Mouse (Mus musculus) myocyte (in vitro differentiated cells): ENCODE results near the gene Soga1. TPM values are rescaled to one million over a fixed set of nuclear protein-coding genes. Genes with fewer than 3 reads are reported as not detected.

Experiments used
- H3K27me3 ChIP-seq: one replicate; pipeline ENCODE4 v1.6.1; 2011; ENCODE audit not compliant: control insufficient read depth, insufficient read depth, insufficient read length
- H3K36me3 ChIP-seq: one replicate; pipeline ENCODE4 v1.6.1; 2011; ENCODE audit not compliant: control insufficient read depth, insufficient read depth
- H3K4me2 ChIP-seq: one replicate; pipeline ENCODE4 v1.6.1; 2011; ENCODE audit warnings: low read depth, control low read depth
- H3K4me3 ChIP-seq: one replicate; pipeline ENCODE4 v1.5.1; 2011; ENCODE audit warnings: mild to moderate bottlenecking, control low read depth, moderate library complexity
- H3K79me2 ChIP-seq: one replicate; pipeline ENCODE4 v1.6.1; 2011; ENCODE audit not compliant: control insufficient read depth, insufficient read depth
- H3ac ChIP-seq: one replicate; pipeline ENCODE4 v1.6.1; 2011; ENCODE audit not compliant: control insufficient read depth, insufficient read length
- CEBPB ChIP-seq: IDR thresholded peaks from 2 replicates; pipeline ENCODE4 v1.6.1; 2011; ENCODE audit warnings: mild to moderate bottlenecking, moderate library complexity; ENCODE audit not compliant: poor library complexity, insufficient read depth, severe bottlenecking
- MAX ChIP-seq: IDR thresholded peaks from one replicate; pipeline ENCODE4 v1.6.1; 2011; ENCODE audit warnings: low read depth, mild to moderate bottlenecking, control low read depth
- POLR2A ChIP-seq: IDR thresholded peaks from one replicate; pipeline ENCODE4 v1.6.1; 2011; ENCODE audit warnings: low read depth, mild to moderate bottlenecking, control low read depth, moderate library complexity; ENCODE audit not compliant: insufficient read length
- REST ChIP-seq: IDR thresholded peaks from one replicate; pipeline ENCODE4 v1.6.1; 2011; ENCODE audit warnings: mild to moderate bottlenecking, control low read depth, moderate library complexity; ENCODE audit not compliant: insufficient read depth, insufficient read length
- SRF ChIP-seq: IDR thresholded peaks from one replicate; pipeline ENCODE4 v1.6.1; 2011; ENCODE audit warnings: low read depth; ENCODE audit not compliant: control insufficient read depth, insufficient read length
- USF1 ChIP-seq: IDR thresholded peaks from one replicate; pipeline ENCODE4 v1.6.1; 2011; ENCODE audit warnings: low read depth, mild to moderate bottlenecking, control low read depth, moderate library complexity
- polyA plus RNA-seq: library from polyadenylated mRNA; unstranded; fragments of >200 nt; fragmentation: generic; extraction: Trizol; gene quantifications from one replicate; pipeline ENCODE4 v1.2.1, GENCODE M21; 2012; ENCODE audit warnings: missing spikeins

The Soga1 gene
- polyA plus RNA-seq, 1 experiment: 11.9 TPM

GRCm38 (mm10) chr2:156968501-156968900 is 110.6 kb downstream of the Soga1 start:
- Histone ChIP-seq H3K27me3 (no peaks in the 10 kb centered on the region), H3K4me2 (peak overlapping the region; percentile 26), H3K4me3 (peak overlapping the region; percentile 5), H3K36me3 (peaks cover 3% of the 10 kb centered on the region), H3ac (no peak overlapping the region), H3K79me2 (no peaks in the 10 kb centered on the region)
- no peak for TF ChIP-seq USF1
- no peak for TF ChIP-seq SRF

- peaks cover 3% of the 10 kb centered on the region for H3K36me3 ChIP-seq
- no peak for TF ChIP-seq CEBPB
- no peak for TF ChIP-seq REST
- no peak for TF ChIP-seq MAX
- no peak for TF ChIP-seq POLR2A
- H3K4me2 ChIP-seq: no peak overlapping the region
- no peaks in the 10 kb centered on the region for H3K79me2 ChIP-seq
- H3K4me3 ChIP-seq: no peak overlapping the region
- H3ac ChIP-seq: no peak overlapping the region
- no peaks in the 10 kb centered on the region for H3K27me3 ChIP-seq
Measured at GRCm38 (mm10) chr2:156967388-156967787, 111.7 kb downstream of the Soga1 start.

Other genes with a start within 250 kb of the Soga1 start
- 11.2 TPM for gene Tgif2, start 239.2 kb downstream of the Soga1 start, polyA plus RNA-seq
- 0.26 TPM for gene 4930518I15Rik, start 221.3 kb downstream of the Soga1 start, polyA plus RNA-seq
- gene Rab5if, start 216.1 kb downstream of the Soga1 start, polyA plus RNA-seq: 191 TPM
- gene Sla2, start 192.1 kb downstream of the Soga1 start, polyA plus RNA-seq: 0.18 TPM
- gene Ndrg3, start 87.2 kb downstream of the Soga1 start, polyA plus RNA-seq: 34.0 TPM
- gene Dsn1, start 72.1 kb downstream of the Soga1 start, polyA plus RNA-seq: 4.8 TPM
- gene Tldc2, start 7.8 kb upstream of the Soga1 start, polyA plus RNA-seq: not detected
- 14.0 TPM for gene Samhd1, start 56.0 kb upstream of the Soga1 start, polyA plus RNA-seq
- gene Rbl1, start 125.3 kb upstream of the Soga1 start, polyA plus RNA-seq: 4.1 TPM
- gene Rpn2, start 199.8 kb upstream of the Soga1 start, polyA plus RNA-seq: 203 TPM
- gene Mroh8, start 200.3 kb upstream of the Soga1 start, polyA plus RNA-seq: 0.10 TPM